Mouse (Mus musculus): ENCODE measurements around the gene Fstl4. TPM values are rescaled to one million over a fixed set of nuclear protein-coding genes. Genes with fewer than 3 reads are reported as not detected.

The Fstl4 gene
- total RNA-seq, 1 experiment, result 0.09 TPM

GRCm38 (mm10) chr11:53121208-53121607 is 356.8 kb downstream of the Fstl4 start:
- Histone ChIP-seq H3K36me3 (ENCODE audit: control insufficient read depth, insufficient read depth, low read length, poor library complexity, severe bottlenecking) (no peaks in the 10 kb centered on the region), H3K27ac (ENCODE audit: insufficient read depth, low read depth, low read length, poor library complexity, severe bottlenecking) (no peak overlapping the region), H3K9me3 (ENCODE audit: control insufficient read depth, insufficient read depth, low read depth, low read length) (no peaks in the 10 kb centered on the region), H3K4me3 (ENCODE audit: insufficient read depth in 1 of 2, low read depth in 1 of 2, low read length in 2 of 2, poor library complexity in 1 of 2, severe bottlenecking in 1 of 2) (no peak overlapping the region), H3K4me1 (ENCODE audit: control insufficient read depth in 2 of 2, insufficient read depth in 2 of 2, low read length in 2 of 2, poor library complexity in 1 of 2) (0 out of 4 replicates have a peak, but pooled peaks cover 0 to 2% of the 10 kb centered on the region in 2 experiments), H3K9ac (ENCODE audit: insufficient read depth, low read depth, low read length, poor library complexity, severe bottlenecking) (no peak overlapping the region)
- DNase-seq (ENCODE audit: low read depth, low spot score), result no peak
- in situ Hi-C loops (cut with MboI; ENCODE audit: low sequenced_read_pairs in 2 of 2, unreplicated experiment in 2 of 2), result no loop called here
- TF ChIP-seq HCFC1 (IDR thresholded peaks at IDR 0.05; ENCODE audit: borderline replicate concordance, insufficient read depth, low read length), result no peak

GRCm38 (mm10) chr11:53124799-53125198 is 360.4 kb downstream of the Fstl4 start:
- TF ChIP-seq MAFK (IDR thresholded peaks at IDR 0.05; ENCODE audit: insufficient read depth, low read depth, low read length) (no peak), CHD2 (IDR thresholded peaks at IDR 0.05; ENCODE audit: low read depth, low read length) (no peak), HCFC1 (IDR thresholded peaks at IDR 0.05; ENCODE audit: borderline replicate concordance, insufficient read depth, low read length) (no peak), ZC3H11A (IDR thresholded peaks at IDR 0.05; ENCODE audit: borderline replicate concordance, low read depth, low read length) (no peak), ZNF384 (IDR thresholded peaks at IDR 0.05; ENCODE audit: low read depth, low read length) (no peak)

GRCm38 (mm10) chr11:53126660-53127059 is 362.2 kb downstream of the Fstl4 start:
- no peak overlapping the region for H3K9ac ChIP-seq (ENCODE audit: insufficient read depth, low read depth, low read length, poor library complexity, severe bottlenecking)
- H3K9me3 ChIP-seq (ENCODE audit: control insufficient read depth, insufficient read depth, low read depth, low read length), result no peaks in the 10 kb centered on the region
- H3K36me3 ChIP-seq (ENCODE audit: control insufficient read depth, insufficient read depth, low read length, poor library complexity, severe bottlenecking), result no peaks in the 10 kb centered on the region
- no peak for DNase-seq (ENCODE audit: low read depth, low spot score)
- H3K27ac ChIP-seq (ENCODE audit: insufficient read depth, low read depth, low read length, poor library complexity, severe bottlenecking), result no peak overlapping the region
- TF ChIP-seq ZNF384 (IDR thresholded peaks at IDR 0.05; ENCODE audit: low read depth, low read length) (no peak), ZC3H11A (IDR thresholded peaks at IDR 0.05; ENCODE audit: borderline replicate concordance, low read depth, low read length) (no peak), CHD2 (IDR thresholded peaks at IDR 0.05; ENCODE audit: low read depth, low read length) (no peak)
- H3K4me1 ChIP-seq (ENCODE audit: control insufficient read depth in 2 of 2, insufficient read depth in 2 of 2, low read length in 2 of 2, poor library complexity in 1 of 2), result no peaks in the 10 kb centered on the region
- H3K4me3 ChIP-seq (ENCODE audit: insufficient read depth in 1 of 2, low read depth in 1 of 2, low read length in 2 of 2, poor library complexity in 1 of 2, severe bottlenecking in 1 of 2), result no peak overlapping the region
- in situ Hi-C loops (cut with MboI; ENCODE audit: low sequenced_read_pairs in 2 of 2, unreplicated experiment in 2 of 2), result no loop called here

More at GRCm38 (mm10) chr11:53124799-53125198, 360.4 kb downstream of the Fstl4 start:
- Histone ChIP-seq H3K27ac (ENCODE audit: insufficient read depth, low read depth, low read length, poor library complexity, severe bottlenecking) (no peak overlapping the region), H3K9ac (ENCODE audit: insufficient read depth, low read depth, low read length, poor library complexity, severe bottlenecking) (no peak overlapping the region), H3K4me1 (ENCODE audit: control insufficient read depth in 2 of 2, insufficient read depth in 2 of 2, low read length in 2 of 2, poor library complexity in 1 of 2) (no peaks in the 10 kb centered on the region), H3K9me3 (ENCODE audit: control insufficient read depth, insufficient read depth, low read depth, low read length) (no peaks in the 10 kb centered on the region), H3K36me3 (ENCODE audit: control insufficient read depth, insufficient read depth, low read length, poor library complexity, severe bottlenecking) (no peaks in the 10 kb centered on the region), H3K4me3 (ENCODE audit: insufficient read depth in 1 of 2, low read depth in 1 of 2, low read length in 2 of 2, poor library complexity in 1 of 2, severe bottlenecking in 1 of 2) (no peak overlapping the region)
- in situ Hi-C loops (cut with MboI; ENCODE audit: low sequenced_read_pairs in 2 of 2, unreplicated experiment in 2 of 2), result no loop called here
- no peak for DNase-seq (ENCODE audit: low read depth, low spot score)

- TF ChIP-seq MAFK (IDR thresholded peaks at IDR 0.05; ENCODE audit: insufficient read depth, low read depth, low read length) (no peak), HCFC1 (IDR thresholded peaks at IDR 0.05; ENCODE audit: borderline replicate concordance, insufficient read depth, low read length) (no peak), ZNF384 (IDR thresholded peaks at IDR 0.05; ENCODE audit: low read depth, low read length) (no peak), CHD2 (IDR thresholded peaks at IDR 0.05; ENCODE audit: low read depth, low read length) (no peak), ZC3H11A (IDR thresholded peaks at IDR 0.05; ENCODE audit: borderline replicate concordance, low read depth, low read length) (no peak)
- in situ Hi-C loops (cut with MboI; ENCODE audit: low sequenced_read_pairs in 2 of 2, unreplicated experiment in 2 of 2), result no loop called here
Measured at GRCm38 (mm10) chr11:53128661-53129060, 364.2 kb downstream of the Fstl4 start.

GRCm38 (mm10) chr11:53132406-53133035 is 368.1 kb downstream of the Fstl4 start:
- H3K9ac ChIP-seq (ENCODE audit: insufficient read depth, low read depth, low read length, poor library complexity, severe bottlenecking), result 0 out of 2 replicates have a peak overlapping the region, but pooled peaks have one; percentile 11
- DNase-seq (ENCODE audit: low read depth, low spot score), result no peak
- in situ Hi-C loops (cut with MboI; ENCODE audit: low sequenced_read_pairs in 2 of 2, unreplicated experiment in 2 of 2), result no loop called here

More at GRCm38 (mm10) chr11:53128661-53129060, 364.2 kb downstream of the Fstl4 start:
- no peak for DNase-seq (ENCODE audit: low read depth, low spot score)
- H3K9me3 ChIP-seq (ENCODE audit: control insufficient read depth, insufficient read depth, low read depth, low read length), result no peaks in the 10 kb centered on the region
- H3K4me1 ChIP-seq (ENCODE audit: control insufficient read depth in 2 of 2, insufficient read depth in 2 of 2, low read length in 2 of 2, poor library complexity in 1 of 2), result peaks cover 0 to 2% of the 10 kb centered on the region in 2 experiments; a peak in 1 of 4 replicates
- no peak overlapping the region for H3K4me3 ChIP-seq (ENCODE audit: insufficient read depth in 1 of 2, low read depth in 1 of 2, low read length in 2 of 2, poor library complexity in 1 of 2, severe bottlenecking in 1 of 2)
- no peak overlapping the region for H3K27ac ChIP-seq (ENCODE audit: insufficient read depth, low read depth, low read length, poor library complexity, severe bottlenecking)
- H3K9ac ChIP-seq (ENCODE audit: insufficient read depth, low read depth, low read length, poor library complexity, severe bottlenecking), result no peak overlapping the region
- no peaks in the 10 kb centered on the region for H3K36me3 ChIP-seq (ENCODE audit: control insufficient read depth, insufficient read depth, low read length, poor library complexity, severe bottlenecking)

More at GRCm38 (mm10) chr11:53132406-53133035, 368.1 kb downstream of the Fstl4 start:
- no peak overlapping the region for H3K4me3 ChIP-seq (ENCODE audit: insufficient read depth in 1 of 2, low read depth in 1 of 2, low read length in 2 of 2, poor library complexity in 1 of 2, severe bottlenecking in 1 of 2)
- no peaks in the 10 kb centered on the region for H3K9me3 ChIP-seq (ENCODE audit: control insufficient read depth, insufficient read depth, low read depth, low read length)
- H3K27ac ChIP-seq (ENCODE audit: insufficient read depth, low read depth, low read length, poor library complexity, severe bottlenecking), result no peak overlapping the region
- H3K4me1 ChIP-seq (ENCODE audit: control insufficient read depth in 2 of 2, insufficient read depth in 2 of 2, low read length in 2 of 2, poor library complexity in 1 of 2), result peaks cover 0 to 2% of the 10 kb centered on the region in 2 experiments; a peak in 1 of 4 replicates
- TF ChIP-seq ZC3H11A (IDR thresholded peaks at IDR 0.05; ENCODE audit: borderline replicate concordance, low read depth, low read length), result no peak
- H3K36me3 ChIP-seq (ENCODE audit: control insufficient read depth, insufficient read depth, low read length, poor library complexity, severe bottlenecking), result no peaks in the 10 kb centered on the region

Data from ES-E14 (cell line).